Mouse (Mus musculus): ENCODE results near the gene Rpp30. TPM values are rescaled to one million over a fixed set of nuclear protein-coding genes. Genes with fewer than 3 reads are reported as not detected.

Rpp30 gene
- polyA plus RNA-seq, 1 experiment: 22.6 TPM

- no peaks in the 10 kb centered on the region for H3K4me1 ChIP-seq (ENCODE audit: control insufficient read depth, insufficient read depth, low read length)
- TF ChIP-seq POLR2A (IDR thresholded peaks at IDR 0.05; ENCODE audit: borderline replicate concordance, low read depth, low read length) (no peak), CTCF (IDR thresholded peaks at IDR 0.05; ENCODE audit: low read depth, low read length) (no peak)
- no peak overlapping the region for H3K4me3 ChIP-seq (ENCODE audit: insufficient read depth, low read length)
- no peak overlapping the region for H3K27ac ChIP-seq (ENCODE audit: insufficient read depth, low read depth, low read length)
These were observed 40.7 kb downstream of the Rpp30 start for GRCm38 (mm10) chr19:36124203-36124602.

GRCm38 (mm10) chr19:36128440-36128839 lies 44.9 kb downstream of the Rpp30 start:
- no peak overlapping the region for H3K27ac ChIP-seq (ENCODE audit: insufficient read depth, low read depth, low read length)
- TF ChIP-seq CTCF (IDR thresholded peaks at IDR 0.05; ENCODE audit: low read depth, low read length) (no peak), POLR2A (IDR thresholded peaks at IDR 0.05; ENCODE audit: borderline replicate concordance, low read depth, low read length) (no peak)
- H3K4me1 ChIP-seq (ENCODE audit: control insufficient read depth, insufficient read depth, low read length): 0 out of 2 replicates have a peak, but pooled peaks cover 3% of the 10 kb centered on the region
- no peak overlapping the region for H3K4me3 ChIP-seq (ENCODE audit: insufficient read depth, low read length)

GRCm38 (mm10) chr19:36129213-36129612 lies 45.7 kb downstream of the Rpp30 start:
- Histone ChIP-seq H3K4me1 (ENCODE audit: control insufficient read depth, insufficient read depth, low read length) (0 out of 2 replicates have a peak, but pooled peaks cover 3% of the 10 kb centered on the region), H3K27ac (ENCODE audit: insufficient read depth, low read depth, low read length) (no peak overlapping the region), H3K4me3 (ENCODE audit: insufficient read depth, low read length) (no peak overlapping the region)
- TF ChIP-seq CTCF (IDR thresholded peaks at IDR 0.05; ENCODE audit: low read depth, low read length) (no peak), POLR2A (IDR thresholded peaks at IDR 0.05; ENCODE audit: borderline replicate concordance, low read depth, low read length) (no peak)

- 0 out of 2 replicates have a peak, but pooled peaks cover 3% of the 10 kb centered on the region for H3K4me1 ChIP-seq (ENCODE audit: control insufficient read depth, insufficient read depth, low read length)
- TF ChIP-seq CTCF (IDR thresholded peaks at IDR 0.05; ENCODE audit: low read depth, low read length): no peak
- no peak for TF ChIP-seq POLR2A (IDR thresholded peaks at IDR 0.05; ENCODE audit: borderline replicate concordance, low read depth, low read length)
- no peak overlapping the region for H3K27ac ChIP-seq (ENCODE audit: insufficient read depth, low read depth, low read length)
- H3K4me3 ChIP-seq (ENCODE audit: insufficient read depth, low read length): no peak overlapping the region
These were observed 46.1 kb downstream of the Rpp30 start for GRCm38 (mm10) chr19:36129643-36130042.

- TF ChIP-seq CTCF (IDR thresholded peaks at IDR 0.05; ENCODE audit: low read depth, low read length) (no peak), POLR2A (IDR thresholded peaks at IDR 0.05; ENCODE audit: borderline replicate concordance, low read depth, low read length) (no peak)
- Histone ChIP-seq H3K27ac (ENCODE audit: insufficient read depth, low read depth, low read length) (no peak overlapping the region), H3K4me3 (ENCODE audit: insufficient read depth, low read length) (no peak overlapping the region), H3K4me1 (ENCODE audit: control insufficient read depth, insufficient read depth, low read length) (0 out of 2 replicates have a peak, but pooled peaks cover 3% of the 10 kb centered on the region)
These were observed 46.7 kb downstream of the Rpp30 start for GRCm38 (mm10) chr19:36130181-36130580.

- Histone ChIP-seq H3K4me1 (ENCODE audit: control insufficient read depth, insufficient read depth, low read length) (0 out of 2 replicates have a peak, but pooled peaks cover 3% of the 10 kb centered on the region), H3K27ac (ENCODE audit: insufficient read depth, low read depth, low read length) (no peak overlapping the region), H3K4me3 (ENCODE audit: insufficient read depth, low read length) (no peak overlapping the region)
- no peak for TF ChIP-seq CTCF (IDR thresholded peaks at IDR 0.05; ENCODE audit: low read depth, low read length)
- no peak for TF ChIP-seq POLR2A (IDR thresholded peaks at IDR 0.05; ENCODE audit: borderline replicate concordance, low read depth, low read length)
These were observed 48.5 kb downstream of the Rpp30 start for GRCm38 (mm10) chr19:36131990-36132389.

GRCm38 (mm10) chr19:36133064-36133463 lies 49.5 kb downstream of the Rpp30 start:
- H3K4me3 ChIP-seq (ENCODE audit: insufficient read depth, low read length): no peak overlapping the region
- TF ChIP-seq CTCF (IDR thresholded peaks at IDR 0.05; ENCODE audit: low read depth, low read length) (no peak), POLR2A (IDR thresholded peaks at IDR 0.05; ENCODE audit: borderline replicate concordance, low read depth, low read length) (no peak)
- H3K27ac ChIP-seq (ENCODE audit: insufficient read depth, low read depth, low read length): no peak overlapping the region
- H3K4me1 ChIP-seq (ENCODE audit: control insufficient read depth, insufficient read depth, low read length): 0 out of 2 replicates have a peak, but pooled peaks cover 3% of the 10 kb centered on the region

GRCm38 (mm10) chr19:36133731-36134130 lies 50.2 kb downstream of the Rpp30 start:
- Histone ChIP-seq H3K27ac (ENCODE audit: insufficient read depth, low read depth, low read length) (no peak overlapping the region), H3K4me1 (ENCODE audit: control insufficient read depth, insufficient read depth, low read length) (0 out of 2 replicates have a peak, but pooled peaks cover 3% of the 10 kb centered on the region), H3K4me3 (ENCODE audit: insufficient read depth, low read length) (no peak overlapping the region)
- TF ChIP-seq POLR2A (IDR thresholded peaks at IDR 0.05; ENCODE audit: borderline replicate concordance, low read depth, low read length) (no peak), CTCF (IDR thresholded peaks at IDR 0.05; ENCODE audit: low read depth, low read length) (no peak)

- H3K4me3 ChIP-seq (ENCODE audit: insufficient read depth, low read length): no peak overlapping the region
- TF ChIP-seq POLR2A (IDR thresholded peaks at IDR 0.05; ENCODE audit: borderline replicate concordance, low read depth, low read length) (no peak), CTCF (IDR thresholded peaks at IDR 0.05; ENCODE audit: low read depth, low read length) (no peak)
- no peaks in the 10 kb centered on the region for H3K4me1 ChIP-seq (ENCODE audit: control insufficient read depth, insufficient read depth, low read length)
- no peak overlapping the region for H3K27ac ChIP-seq (ENCODE audit: insufficient read depth, low read depth, low read length)
These were observed 60.1 kb downstream of the Rpp30 start for GRCm38 (mm10) chr19:36143571-36143970.

- no peaks in the 10 kb centered on the region for H3K4me1 ChIP-seq (ENCODE audit: control insufficient read depth, insufficient read depth, low read length)
- TF ChIP-seq CTCF (IDR thresholded peaks at IDR 0.05; ENCODE audit: low read depth, low read length): no peak
- TF ChIP-seq POLR2A (IDR thresholded peaks at IDR 0.05; ENCODE audit: borderline replicate concordance, low read depth, low read length): no peak
- H3K4me3 ChIP-seq (ENCODE audit: insufficient read depth, low read length): no peak overlapping the region
- H3K27ac ChIP-seq (ENCODE audit: insufficient read depth, low read depth, low read length): no peak overlapping the region
These were observed 65.1 kb downstream of the Rpp30 start for GRCm38 (mm10) chr19:36148578-36148977.

All from bone marrow macrophage, adult 2 months (primary cell).